Mouse (Mus musculus) retina, postnatal 7 days (tissue): ENCODE results near the gene Clec12b.
"Not testable (repeated sequence)": the region's sequence is repeated elsewhere in the genome, so short reads cannot be mapped to it uniquely, and the experiment has no call there.

Experiments
- DNase-seq: peaks from one replicate; pipeline ENCODE4 v3.0.0-alpha.2; 2012; ENCODE audit warnings: low read depth, low spot score

Clec12b gene

DNA sequence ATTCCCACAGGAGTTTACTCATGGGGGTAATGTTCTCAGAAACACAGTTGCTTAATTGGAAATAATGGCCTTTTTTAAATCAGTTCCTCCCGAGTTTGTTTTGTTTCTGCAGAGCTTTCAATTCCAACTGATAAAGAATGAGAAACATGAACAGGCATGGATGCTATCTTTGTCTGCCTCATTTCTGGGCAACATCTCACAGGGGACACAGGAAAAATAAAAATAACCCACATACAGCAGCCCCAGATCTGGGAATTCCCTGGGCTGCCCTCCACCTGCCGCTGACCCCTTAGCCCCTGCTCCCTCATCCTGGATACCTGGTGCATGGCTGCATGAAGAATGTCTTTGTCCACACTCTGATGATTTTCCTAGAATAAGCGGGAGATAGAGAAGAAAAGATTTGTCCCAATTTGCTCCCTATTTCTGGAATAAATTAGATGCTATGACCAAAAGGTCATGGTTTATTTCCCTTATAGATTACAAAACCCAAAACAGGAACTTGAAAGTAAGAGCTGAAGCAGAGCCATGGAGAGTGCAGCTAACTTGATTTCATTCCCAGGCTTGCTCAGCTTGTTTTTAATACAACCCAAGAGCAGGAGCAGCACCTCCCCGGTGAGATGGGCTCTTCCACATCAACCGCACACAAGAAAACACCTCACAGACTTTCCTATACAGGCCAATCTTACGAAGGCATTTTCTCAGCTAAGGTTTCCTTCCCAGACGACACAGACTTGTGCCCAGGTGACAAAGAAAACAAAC, 16.1 kb downstream of the Clec12b start:
- no peak for DNase-seq

DNA sequence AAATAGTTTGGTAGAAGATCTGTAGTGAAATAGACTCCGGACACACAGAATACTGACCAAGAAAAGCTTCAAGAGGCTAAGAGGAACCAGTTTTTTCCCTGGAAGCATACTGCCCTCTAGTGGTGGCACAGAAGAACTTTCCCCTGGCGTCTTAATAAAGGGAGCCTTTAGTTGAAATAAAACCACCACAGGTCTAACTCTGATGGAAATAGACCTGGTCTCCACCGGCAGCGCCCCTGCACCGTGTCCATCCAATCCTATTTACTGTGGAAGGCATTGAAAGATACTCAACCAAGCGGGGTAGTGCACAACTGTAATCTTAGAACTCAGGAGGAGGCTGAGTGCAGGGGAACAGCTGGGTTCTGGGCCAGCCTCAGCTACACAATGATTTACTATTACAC, 19.7 kb downstream of the Clec12b start:
- DNase-seq: peak; percentile 28

DNA sequence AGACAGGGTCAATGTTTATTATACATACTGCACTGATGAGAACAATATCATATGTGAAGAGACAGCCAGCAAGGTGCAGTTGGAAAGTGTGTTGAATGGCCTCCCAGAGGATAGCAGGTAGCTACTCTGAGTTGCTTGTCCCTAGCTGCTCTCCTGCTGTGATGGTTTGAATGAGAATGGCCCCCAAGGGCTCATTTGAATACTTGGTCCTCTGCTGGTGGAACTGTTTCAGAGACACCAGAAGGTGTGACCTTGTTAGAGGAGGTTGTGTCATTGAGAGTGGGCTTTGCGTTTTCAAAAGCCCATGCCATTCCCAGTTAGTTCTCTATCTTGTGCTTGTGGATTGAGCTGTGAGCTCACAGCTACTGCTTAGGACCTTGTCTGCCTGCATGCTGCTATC, 21.7 kb downstream of the Clec12b start:
- DNase-seq: no peak

DNA sequence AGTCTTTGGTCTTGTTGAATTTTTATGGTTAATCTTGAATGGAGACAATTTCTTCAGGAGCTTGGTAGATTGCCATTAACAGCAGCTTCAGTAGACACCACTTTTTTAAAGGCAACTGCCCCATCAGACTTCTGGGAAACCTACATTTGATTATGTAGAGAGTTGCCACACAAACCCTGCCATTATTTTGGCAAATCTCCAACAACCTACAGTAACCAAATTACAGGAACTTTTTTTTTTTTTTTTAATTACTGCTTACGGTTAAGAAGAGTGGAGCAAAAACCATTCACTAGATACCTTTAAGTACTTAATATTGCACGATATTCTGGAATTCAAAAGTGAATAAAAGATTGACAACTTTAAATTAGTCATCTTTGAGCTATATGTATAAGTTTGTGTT, 26.2 kb downstream of the Clec12b start:
- DNase-seq: no peak

DNA sequence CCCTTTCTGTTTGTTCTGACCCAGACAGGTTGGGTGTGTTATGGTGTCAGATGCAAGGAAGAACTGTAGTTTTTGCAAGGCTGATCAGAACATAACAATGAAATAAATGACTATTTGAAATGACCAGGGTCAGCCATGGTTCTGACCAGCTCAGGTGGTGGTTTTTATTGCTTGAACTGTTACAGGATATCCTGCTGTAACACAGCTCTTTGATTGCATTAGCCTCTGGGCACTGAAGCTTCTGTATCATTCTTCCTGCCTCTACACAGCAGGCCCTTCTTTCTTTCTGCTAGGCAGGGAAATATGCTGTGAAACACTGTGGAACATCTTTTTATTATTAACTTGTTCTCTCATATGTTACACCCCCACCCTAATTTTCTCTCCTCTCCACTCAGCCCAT, 29.2 kb downstream of the Clec12b start:
- no peak for DNase-seq

DNA sequence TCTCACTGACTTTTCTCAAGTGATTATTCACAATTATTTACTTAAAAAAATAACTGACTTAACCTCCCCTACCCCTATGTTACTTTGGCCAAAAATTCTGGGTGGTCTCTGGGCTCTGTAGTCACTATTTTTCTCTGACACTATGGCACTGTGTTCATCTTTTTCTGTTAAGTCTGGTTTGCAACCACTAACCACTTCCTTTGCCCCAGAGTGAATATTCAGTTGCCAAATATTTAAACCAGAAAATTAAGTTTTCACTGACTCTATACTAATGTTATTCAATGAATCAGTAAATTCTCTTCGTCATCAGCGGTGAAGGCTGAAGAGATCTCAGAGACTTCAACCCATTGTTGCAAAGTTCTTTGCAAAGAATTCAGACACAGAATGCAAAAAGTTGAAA, 29.9 kb downstream of the Clec12b start:
- no peak for DNase-seq

DNA sequence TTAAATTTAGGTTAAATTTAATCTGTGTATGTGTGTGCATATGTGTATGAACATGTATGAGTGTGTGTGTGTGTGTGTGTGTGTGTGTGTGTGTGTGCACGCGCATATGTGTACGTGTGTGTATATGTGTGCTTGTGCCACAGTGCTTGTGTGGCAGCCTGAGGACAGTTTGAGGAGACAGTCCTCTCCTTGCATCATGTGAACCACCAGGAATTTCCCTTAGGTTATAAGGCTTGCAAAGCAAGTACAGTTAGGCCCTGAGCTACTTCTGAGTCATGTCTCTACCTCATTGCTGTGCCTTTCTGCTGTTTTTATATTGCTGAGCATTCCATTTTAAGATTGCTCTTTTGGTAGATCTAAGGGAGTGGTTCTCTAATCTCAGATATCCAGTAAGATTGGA, 34.6 kb downstream of the Clec12b start:
- DNase-seq: no peak

DNA sequence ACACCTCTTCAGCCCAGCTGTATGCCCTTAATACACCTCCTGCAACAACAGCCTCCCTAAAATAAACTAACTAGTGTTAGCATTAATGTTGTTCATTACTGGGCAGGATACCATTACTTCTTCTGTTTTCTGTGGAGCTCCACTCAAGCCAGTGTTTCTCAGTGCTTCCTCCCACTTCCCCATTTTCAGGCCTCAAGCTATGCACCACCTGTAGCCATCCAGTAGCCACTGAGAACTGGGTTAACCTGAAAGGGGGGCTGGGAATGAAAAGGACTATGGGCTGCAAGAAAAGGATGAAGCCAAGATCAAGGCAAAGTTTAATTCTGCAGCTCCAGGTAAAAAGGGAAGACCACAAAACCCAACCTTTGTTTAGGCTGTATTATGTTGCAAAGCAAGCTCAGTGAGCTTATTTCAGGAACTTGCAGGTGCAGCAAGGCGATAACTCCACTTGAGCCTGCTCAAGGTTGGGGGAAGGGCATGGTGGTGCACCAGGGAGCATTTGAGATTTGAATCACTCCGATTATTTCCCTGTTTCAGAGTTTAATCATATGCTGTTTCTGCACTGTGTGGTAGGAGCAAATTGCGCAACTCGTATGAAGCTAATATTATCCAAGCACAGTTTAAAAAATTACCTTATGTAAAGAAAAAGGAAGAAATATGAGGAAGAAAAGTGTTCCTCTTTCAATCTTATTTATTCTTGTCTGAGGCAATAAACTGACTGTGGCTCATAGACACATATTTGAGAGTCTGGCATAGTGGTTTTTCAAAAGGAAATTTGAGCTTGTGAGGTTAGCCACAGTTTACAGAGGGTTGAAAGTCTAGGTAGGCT, 35.9 kb downstream of the Clec12b start:
- no peak for DNase-seq

DNA sequence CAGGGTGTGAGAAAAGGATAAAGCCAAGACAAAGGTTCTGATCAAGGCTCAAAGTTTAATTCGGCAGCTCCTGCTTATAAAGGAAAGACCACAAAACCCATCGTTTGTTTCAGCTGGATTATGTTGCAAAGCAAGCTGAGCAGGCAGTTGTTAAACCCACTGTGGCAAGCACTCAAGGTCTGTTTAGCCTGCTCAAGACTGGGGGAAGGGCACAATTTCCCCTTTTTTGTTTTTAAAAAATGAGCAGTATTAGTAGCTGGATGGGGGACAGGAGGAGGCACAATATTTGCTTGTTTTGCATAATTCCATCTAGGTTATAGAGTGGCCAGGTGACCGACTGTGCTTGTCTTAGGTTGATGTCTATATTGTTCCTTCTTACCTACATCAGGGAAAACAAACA, 41.3 kb downstream of the Clec12b start:
- DNase-seq: no peak

DNA sequence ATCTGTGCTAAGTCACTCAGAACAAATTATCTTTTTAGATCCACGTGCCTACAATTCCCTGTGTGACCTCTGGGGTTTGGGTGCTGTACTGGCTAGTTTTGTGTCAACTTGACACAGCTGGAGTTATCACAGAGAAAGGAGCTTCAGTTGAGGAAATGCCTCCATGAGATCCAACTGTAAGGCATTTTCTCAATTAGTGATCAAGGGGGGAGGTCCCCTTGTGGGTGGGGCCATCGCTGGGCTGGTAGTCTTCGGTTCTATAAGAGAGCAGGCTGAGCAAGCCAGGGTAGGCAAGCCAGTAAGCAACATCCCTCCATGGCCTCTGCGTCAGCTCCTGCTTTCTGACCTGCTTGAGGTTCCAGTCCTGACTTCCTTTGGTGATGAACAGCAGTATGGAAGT, 43.3 kb downstream of the Clec12b start, which contains the start of gene Clec12a:
Gene Clec12a (plus strand): TSS at position 301 of the 400 bp plus-strand sequence.
- DNase-seq: not testable (repeated sequence)

DNA sequence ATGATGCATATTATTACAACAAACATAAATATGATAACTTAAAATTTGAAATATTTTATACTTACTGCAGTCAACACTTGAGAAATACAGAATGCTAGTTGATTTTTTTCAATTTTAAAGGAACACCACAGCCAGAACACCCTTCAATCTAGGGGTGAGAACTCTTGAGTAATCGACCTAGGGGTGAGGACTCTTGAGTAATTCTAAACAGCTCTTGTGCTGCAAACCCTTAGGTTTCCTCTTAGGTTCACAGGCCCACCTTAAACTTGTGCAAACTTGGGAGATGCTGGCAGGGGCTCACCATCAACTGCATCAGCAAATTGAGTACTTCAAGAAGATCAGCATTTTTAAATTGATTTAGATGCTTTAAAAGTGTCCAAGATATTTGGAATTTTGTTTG, 47.9 kb downstream of the Clec12b start:
- DNase-seq: no peak

DNA sequence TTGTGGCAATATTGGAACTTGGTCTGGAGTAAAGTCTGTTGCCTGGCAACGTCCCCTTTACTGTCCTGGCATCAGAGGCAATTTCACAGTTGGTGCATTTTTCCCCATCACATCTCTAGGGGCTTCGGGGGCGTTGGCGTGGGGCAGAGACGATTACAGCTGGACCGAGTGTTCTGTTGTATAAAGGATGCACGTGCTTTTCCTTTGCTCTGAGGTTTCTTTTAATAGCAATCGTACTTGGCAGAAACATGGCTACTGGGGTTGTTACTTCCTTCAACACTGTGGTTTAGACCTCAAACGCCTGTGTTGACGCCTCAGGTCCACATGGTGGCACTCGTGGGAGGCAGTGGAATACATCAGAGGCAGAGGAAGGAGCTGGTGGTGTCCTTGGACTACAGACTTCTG, 52.0 kb downstream of the Clec12b start:
- peak; percentile 6 for DNase-seq

DNA sequence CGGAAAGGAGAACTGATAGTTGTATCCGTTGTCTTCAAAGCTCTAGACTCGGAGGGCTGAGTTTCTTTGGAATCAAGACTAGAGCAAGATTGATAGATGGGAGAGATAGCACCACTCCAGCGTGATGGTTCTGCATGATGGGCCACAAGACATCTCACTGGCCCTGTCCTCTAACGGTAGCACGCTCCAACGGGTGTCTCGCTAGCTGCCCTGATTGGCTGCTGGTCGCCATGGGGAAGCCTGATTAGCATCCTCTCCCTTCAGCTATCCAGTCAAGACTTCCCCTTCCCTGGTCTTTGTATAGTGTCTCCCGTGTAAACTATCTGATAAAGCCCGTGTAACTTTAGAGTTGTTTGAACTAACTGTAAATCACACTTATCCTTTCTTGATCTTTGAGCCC, 54.1 kb downstream of the Clec12b start, which contains the start of gene 4922502D21Rik:
Gene 4922502D21Rik (minus strand): TSS at position 187 of the 400 bp plus-strand sequence.
- DNase-seq: no peak

DNA sequence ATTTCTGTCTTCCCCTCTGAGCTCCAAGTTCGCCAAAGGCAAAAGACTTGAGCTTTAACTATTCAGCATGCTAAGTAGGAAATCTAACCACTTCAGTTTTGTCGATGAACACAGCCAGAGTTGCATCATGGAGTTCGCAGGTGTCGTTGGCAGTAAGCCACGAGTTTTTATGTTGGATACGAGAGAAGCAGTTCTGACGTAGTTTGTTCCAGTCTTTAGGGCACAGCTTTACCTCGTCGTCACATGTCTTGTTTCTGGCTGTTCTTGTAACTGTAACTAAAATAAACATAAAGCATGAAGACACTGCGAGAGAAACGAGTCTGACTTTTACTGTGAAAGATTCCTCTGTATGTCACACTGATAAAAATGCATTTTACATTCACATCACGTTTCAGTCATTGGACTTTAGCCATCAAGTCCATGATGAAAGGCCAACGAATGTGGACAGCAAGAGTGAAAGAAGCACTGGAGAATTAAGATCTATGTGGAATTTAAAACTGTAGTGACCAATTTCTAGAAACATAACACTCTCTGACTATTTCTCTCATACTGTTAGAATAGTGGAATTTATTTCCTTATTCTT, 59.0 kb downstream of the Clec12b start:
- no peak for DNase-seq

DNA sequence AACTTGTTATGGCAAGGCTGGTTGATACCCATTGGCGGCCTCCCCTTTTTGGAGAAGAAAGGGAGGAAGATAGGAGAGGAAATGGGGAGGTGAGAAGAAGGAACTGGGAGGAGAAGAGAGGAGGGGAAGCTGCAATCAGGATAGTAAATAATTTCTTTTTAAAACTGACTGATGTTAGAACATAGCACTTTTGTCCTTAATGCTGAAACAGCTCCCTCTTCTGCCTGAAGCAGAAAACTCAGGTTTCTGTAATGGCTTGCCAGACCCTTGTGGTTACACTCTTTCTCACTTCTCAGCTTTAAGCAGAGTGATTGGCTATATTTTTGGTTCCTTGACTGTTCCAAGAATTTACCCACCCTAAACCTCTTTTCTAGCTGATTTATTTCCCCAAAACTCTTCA, 59.7 kb downstream of the Clec12b start:
- DNase-seq: no peak
